Mouse (Mus musculus): ENCODE data around the gene Kdm8. TPM values are rescaled to one million over a fixed set of nuclear protein-coding genes. Genes with fewer than 3 reads are reported as not detected.

Gene Kdm8
- total and polyA plus RNA-seq, 3 experiments = 3.0 to 4.6 (median 4.4) TPM

- intact Hi-C loops (cut with DNase I) = no loop called here
- Histone ChIP-seq H3K79me2 (replicated peaks; ENCODE audit: control insufficient read depth, insufficient read depth, low read length) (no peaks in the 10 kb centered on the region), H3K36me3 (ENCODE audit: control insufficient read depth, insufficient read depth, low read length) (no peaks in the 10 kb centered on the region), H3K9ac (ENCODE audit: low read depth, low read length) (no peak overlapping the region), H3K4me3 (no peak overlapping the region), H3K4me1 (ENCODE audit: control insufficient read depth, insufficient read depth, low read length) (peaks cover 6% of the 10 kb centered on the region), H3K27me3 (ENCODE audit: control insufficient read depth, insufficient read depth, low read length) (no peaks in the 10 kb centered on the region), H3K27ac (no peak overlapping the region)
- 83% methylated on average over 10 of the region's 10 CpGs for WGBS
- TF ChIP-seq POLR2A (IDR thresholded peaks at IDR 0.05; ENCODE audit: insufficient read depth, low read depth, low read length) = no peak
- TF ChIP-seq EP300 (IDR thresholded peaks at IDR 0.05; ENCODE audit: insufficient read depth, low read depth, low read length) = no peak
- no peak for TF ChIP-seq CTCF (IDR thresholded peaks at IDR 0.05)
- DNase-seq = no peak
Measured at GRCm38 (mm10) chr7:125505568-125505967, 61.1 kb downstream of the Kdm8 start.

- TF ChIP-seq CTCF (IDR thresholded peaks at IDR 0.05) (no peak), EP300 (IDR thresholded peaks at IDR 0.05; ENCODE audit: insufficient read depth, low read depth, low read length) (no peak), POLR2A (IDR thresholded peaks at IDR 0.05; ENCODE audit: insufficient read depth, low read depth, low read length) (no peak)
- H3K4me1 ChIP-seq (ENCODE audit: control insufficient read depth, insufficient read depth, low read length) = peaks cover 6% of the 10 kb centered on the region
- H3K36me3 ChIP-seq (ENCODE audit: control insufficient read depth, insufficient read depth, low read length) = no peaks in the 10 kb centered on the region
- H3K27me3 ChIP-seq (ENCODE audit: control insufficient read depth, insufficient read depth, low read length) = no peaks in the 10 kb centered on the region
- 80% methylated on average over 2 of the region's 2 CpGs for WGBS
- no peak overlapping the region for H3K27ac ChIP-seq
- H3K9ac ChIP-seq (ENCODE audit: low read depth, low read length) = no peak overlapping the region
- H3K4me3 ChIP-seq = no peak overlapping the region
- intact Hi-C loops (cut with DNase I) = no loop called here
- DNase-seq = no peak
- H3K79me2 ChIP-seq (replicated peaks; ENCODE audit: control insufficient read depth, insufficient read depth, low read length) = no peaks in the 10 kb centered on the region
Measured at GRCm38 (mm10) chr7:125507279-125507678, 62.8 kb downstream of the Kdm8 start.

- H3K9ac ChIP-seq (ENCODE audit: low read depth, low read length) = no peak overlapping the region
- no peaks in the 10 kb centered on the region for H3K27me3 ChIP-seq (ENCODE audit: control insufficient read depth, insufficient read depth, low read length)
- DNase-seq = no peak
- WGBS = 79% methylated on average over 5 of the region's 5 CpGs
- intact Hi-C loops (cut with DNase I) = no loop called here
- no peaks in the 10 kb centered on the region for H3K79me2 ChIP-seq (replicated peaks; ENCODE audit: control insufficient read depth, insufficient read depth, low read length)
- H3K27ac ChIP-seq = no peak overlapping the region
- no peaks in the 10 kb centered on the region for H3K36me3 ChIP-seq (ENCODE audit: control insufficient read depth, insufficient read depth, low read length)
- H3K4me3 ChIP-seq = no peak overlapping the region
- no peak for TF ChIP-seq EP300 (IDR thresholded peaks at IDR 0.05; ENCODE audit: insufficient read depth, low read depth, low read length)
- TF ChIP-seq CTCF (IDR thresholded peaks at IDR 0.05) = no peak
- TF ChIP-seq POLR2A (IDR thresholded peaks at IDR 0.05; ENCODE audit: insufficient read depth, low read depth, low read length) = no peak
- no peaks in the 10 kb centered on the region for H3K4me1 ChIP-seq (ENCODE audit: control insufficient read depth, insufficient read depth, low read length)
Measured at GRCm38 (mm10) chr7:125511432-125511831, 67.0 kb downstream of the Kdm8 start.

- intact Hi-C loops (cut with DNase I) = no loop called here
- H3K36me3 ChIP-seq (ENCODE audit: control insufficient read depth, insufficient read depth, low read length) = no peaks in the 10 kb centered on the region
- 68% methylated on average over 2 of the region's 2 CpGs for WGBS
Measured at GRCm38 (mm10) chr7:125511852-125512251, 67.4 kb downstream of the Kdm8 start.

More at GRCm38 (mm10) chr7:125511852-125512251, 67.4 kb downstream of the Kdm8 start:
- Histone ChIP-seq H3K4me3 (no peak overlapping the region), H3K27me3 (ENCODE audit: control insufficient read depth, insufficient read depth, low read length) (no peaks in the 10 kb centered on the region), H3K27ac (no peak overlapping the region), H3K4me1 (ENCODE audit: control insufficient read depth, insufficient read depth, low read length) (no peaks in the 10 kb centered on the region), H3K79me2 (replicated peaks; ENCODE audit: control insufficient read depth, insufficient read depth, low read length) (no peaks in the 10 kb centered on the region), H3K9ac (ENCODE audit: low read depth, low read length) (no peak overlapping the region)
- DNase-seq = no peak
- TF ChIP-seq EP300 (IDR thresholded peaks at IDR 0.05; ENCODE audit: insufficient read depth, low read depth, low read length) (no peak), CTCF (IDR thresholded peaks at IDR 0.05) (no peak), POLR2A (IDR thresholded peaks at IDR 0.05; ENCODE audit: insufficient read depth, low read depth, low read length) (no peak)

Other genes with a start within 250 kb of the Kdm8 start
- 10 to 100 TPM; 25.6 to 33.1 TPM for gene Nsmce1, start 46.9 kb downstream of the Kdm8 start, total RNA-seq (2021)
- gene Nsmce1, start 46.9 kb downstream of the Kdm8 start, polyA plus RNA-seq (2012; rRNA removed) = 41.9 and 66.5 TPM in 2 replicates
- 10 to 100 TPM; 13.2 to 20.1 TPM for gene Il4ra, start 107.4 kb downstream of the Kdm8 start, total RNA-seq (2021)
- 14.3 and 19.1 TPM in 2 replicates for gene Il4ra, start 107.4 kb downstream of the Kdm8 start, polyA plus RNA-seq (2012; rRNA removed)
- under 1 TPM; 0.48 to 0.60 TPM for gene Il21r, start 158.8 kb downstream of the Kdm8 start, total RNA-seq (2021)
- 1.8 and 2.3 TPM in 2 replicates for gene Il21r, start 158.8 kb downstream of the Kdm8 start, polyA plus RNA-seq (2012; rRNA removed)